Mouse (Mus musculus): ENCODE data around the gene Ube3b. TPM values are rescaled to one million over a fixed set of nuclear protein-coding genes. Genes with fewer than 3 reads are reported as not detected.

Gene Ube3b
- polyA plus RNA-seq, 1 experiment from 2014 or later, result 35.9 TPM

DNA sequence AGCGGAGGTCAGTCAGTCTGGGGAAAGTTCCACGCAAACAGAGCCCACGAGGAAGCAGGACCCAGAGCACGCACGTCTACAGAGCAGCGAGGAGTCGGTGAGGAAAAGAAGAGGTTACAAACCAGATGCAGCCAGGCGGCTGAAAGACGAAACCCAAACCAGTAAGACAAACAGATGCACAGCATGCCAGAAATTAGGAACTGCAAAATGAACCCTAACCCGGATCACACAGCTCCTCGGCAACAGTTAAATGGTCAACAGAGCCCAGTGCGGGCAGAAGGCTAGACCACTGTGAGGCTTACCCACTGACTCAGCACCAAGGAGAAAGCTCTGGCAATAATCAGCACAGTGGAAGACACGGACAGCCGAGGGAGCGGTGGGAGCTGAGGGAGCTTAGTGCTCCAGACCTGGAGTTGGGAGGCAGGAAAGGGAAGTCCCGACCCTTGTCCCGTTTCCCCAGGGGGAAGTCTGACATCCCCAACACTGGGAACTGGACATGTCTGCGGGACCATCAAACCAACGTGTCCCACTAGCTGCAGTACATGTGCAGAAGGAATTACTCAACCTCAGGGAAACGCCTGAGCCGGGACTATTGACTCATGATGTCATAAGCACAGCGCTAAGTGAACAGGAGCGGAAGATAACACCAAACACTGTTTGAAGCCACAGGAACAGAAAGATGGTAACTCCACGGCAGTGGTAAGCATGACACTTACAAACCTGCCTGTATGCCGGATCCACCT lies 8.5 kb upstream of the Ube3b start:
- Histone ChIP-seq H3K9me3 (replicated peaks; ENCODE audit: control insufficient read depth, low read length) (no peaks in the 10 kb centered on the region), H3K36me3 (ENCODE audit: control insufficient read depth, insufficient read depth, low read length) (peaks cover 86% of the 10 kb centered on the region), H3K4me3 (ENCODE audit: low read depth, low read length) (no peak overlapping the region), H3K27me3 (replicated peaks; ENCODE audit: control insufficient read depth, insufficient read depth, low read length) (no peaks in the 10 kb centered on the region), H3K4me2 (ENCODE audit: low read length) (no peak overlapping the region), H3K4me1 (ENCODE audit: control insufficient read depth, insufficient read depth, low read length) (no peaks in the 10 kb centered on the region), H3K27ac (ENCODE audit: low read depth, low read length) (no peak overlapping the region), H3K9ac (ENCODE audit: low read length) (no peak overlapping the region)
- WGBS, result 86% methylated on average over 25 of the region's 25 CpGs
- ATAC-seq, result no peak
- DNase-seq (ENCODE audit: low spot score), result no peak

DNA sequence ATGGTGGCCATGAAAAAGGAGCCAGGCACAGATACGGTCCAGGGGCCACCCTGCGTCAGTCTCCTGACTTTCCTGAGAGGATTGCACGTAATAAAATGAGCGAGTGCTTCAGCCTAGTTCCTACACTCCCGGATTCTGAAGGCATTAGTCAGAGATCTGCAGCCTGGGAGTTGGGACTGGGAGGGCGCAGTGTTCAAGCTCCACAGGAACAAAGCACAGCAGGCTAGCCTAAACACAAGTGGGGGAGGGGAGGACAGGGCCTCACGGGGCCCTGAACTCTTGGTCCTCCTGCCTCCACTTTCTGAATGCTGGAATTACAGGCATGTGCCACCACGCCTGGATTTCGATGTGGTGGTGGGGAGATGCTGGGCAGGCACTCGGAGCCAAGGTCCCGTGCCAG lies 7.8 kb upstream of the Ube3b start:
- Histone ChIP-seq H3K4me1 (ENCODE audit: control insufficient read depth, insufficient read depth, low read length) (no peaks in the 10 kb centered on the region), H3K36me3 (ENCODE audit: control insufficient read depth, insufficient read depth, low read length) (peaks cover 79% of the 10 kb centered on the region), H3K4me3 (ENCODE audit: low read depth, low read length) (no peak overlapping the region), H3K9ac (ENCODE audit: low read length) (no peak overlapping the region), H3K9me3 (replicated peaks; ENCODE audit: control insufficient read depth, low read length) (no peaks in the 10 kb centered on the region), H3K27me3 (replicated peaks; ENCODE audit: control insufficient read depth, insufficient read depth, low read length) (no peaks in the 10 kb centered on the region), H3K27ac (ENCODE audit: low read depth, low read length) (no peak overlapping the region), H3K4me2 (ENCODE audit: low read length) (no peak overlapping the region)
- ATAC-seq (no peak), DNase-seq (ENCODE audit: low spot score) (no peak)
- WGBS, result 34% methylated on average over 11 of the region's 11 CpGs

DNA sequence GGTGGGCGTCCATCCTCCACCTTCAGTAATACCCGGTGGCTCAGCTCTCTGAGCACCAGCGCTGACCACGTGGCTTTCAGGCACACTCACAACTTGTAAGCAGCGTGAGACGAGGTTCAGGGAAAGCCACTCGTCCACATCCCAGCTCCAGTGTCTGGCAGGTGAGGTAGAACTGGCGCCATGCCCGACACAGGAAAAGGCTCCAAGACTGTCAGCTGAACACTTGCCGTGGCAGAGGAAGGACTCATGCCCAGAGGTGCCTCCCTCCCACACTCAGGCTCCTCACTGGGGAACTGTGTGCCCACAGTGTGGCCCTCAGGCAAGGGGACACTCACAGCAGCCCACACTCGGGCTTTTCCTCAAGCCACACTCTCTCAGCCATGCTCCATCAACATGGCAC lies 7.2 kb upstream of the Ube3b start:
- ATAC-seq (no peak), DNase-seq (ENCODE audit: low spot score) (no peak)
- Histone ChIP-seq H3K9me3 (replicated peaks; ENCODE audit: control insufficient read depth, low read length) (no peaks in the 10 kb centered on the region), H3K9ac (ENCODE audit: low read length) (no peak overlapping the region), H3K4me1 (ENCODE audit: control insufficient read depth, insufficient read depth, low read length) (no peaks in the 10 kb centered on the region), H3K4me3 (ENCODE audit: low read depth, low read length) (no peak overlapping the region), H3K36me3 (ENCODE audit: control insufficient read depth, insufficient read depth, low read length) (peaks cover 73% of the 10 kb centered on the region), H3K4me2 (ENCODE audit: low read length) (no peak overlapping the region), H3K27me3 (replicated peaks; ENCODE audit: control insufficient read depth, insufficient read depth, low read length) (no peaks in the 10 kb centered on the region), H3K27ac (ENCODE audit: low read depth, low read length) (no peak overlapping the region)
- 57% methylated on average over 11 of the region's 11 CpGs for WGBS

DNA sequence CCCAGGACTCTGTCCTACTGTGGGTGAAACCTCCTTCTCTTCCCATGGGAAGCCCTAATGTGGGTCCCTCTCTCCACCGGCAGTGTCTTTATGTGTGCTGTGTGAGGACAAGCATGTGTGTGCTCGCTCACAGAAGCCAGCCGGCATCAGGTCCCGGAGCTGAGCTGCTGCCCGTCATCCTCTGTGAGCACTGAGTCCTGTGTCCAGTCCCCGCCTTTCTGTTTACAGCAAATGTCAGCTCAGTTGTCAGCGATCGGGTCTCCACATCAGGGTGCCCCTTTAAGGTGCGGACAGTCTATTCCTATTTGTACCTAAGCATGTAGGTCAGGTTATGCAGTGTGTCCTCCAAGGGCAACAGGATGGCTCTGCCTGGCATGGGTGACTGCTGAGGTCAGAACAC lies 6.8 kb upstream of the Ube3b start:
- no peak for DNase-seq (ENCODE audit: low spot score)
- H3K4me1 ChIP-seq (ENCODE audit: control insufficient read depth, insufficient read depth, low read length), result peaks cover 1% of the 10 kb centered on the region; the same call in 1 of the 2 replicates
- no peaks in the 10 kb centered on the region for H3K27me3 ChIP-seq (replicated peaks; ENCODE audit: control insufficient read depth, insufficient read depth, low read length)
- no peak overlapping the region for H3K9ac ChIP-seq (ENCODE audit: low read length)
- no peaks in the 10 kb centered on the region for H3K9me3 ChIP-seq (replicated peaks; ENCODE audit: control insufficient read depth, low read length)
- no peak for ATAC-seq
- H3K4me2 ChIP-seq (ENCODE audit: low read length), result no peak overlapping the region
- no peak overlapping the region for H3K4me3 ChIP-seq (ENCODE audit: low read depth, low read length)
- H3K36me3 ChIP-seq (ENCODE audit: control insufficient read depth, insufficient read depth, low read length), result peaks cover 69% of the 10 kb centered on the region
- H3K27ac ChIP-seq (ENCODE audit: low read depth, low read length), result no peak overlapping the region
- 89% methylated on average over 9 of the region's 9 CpGs for WGBS

DNA sequence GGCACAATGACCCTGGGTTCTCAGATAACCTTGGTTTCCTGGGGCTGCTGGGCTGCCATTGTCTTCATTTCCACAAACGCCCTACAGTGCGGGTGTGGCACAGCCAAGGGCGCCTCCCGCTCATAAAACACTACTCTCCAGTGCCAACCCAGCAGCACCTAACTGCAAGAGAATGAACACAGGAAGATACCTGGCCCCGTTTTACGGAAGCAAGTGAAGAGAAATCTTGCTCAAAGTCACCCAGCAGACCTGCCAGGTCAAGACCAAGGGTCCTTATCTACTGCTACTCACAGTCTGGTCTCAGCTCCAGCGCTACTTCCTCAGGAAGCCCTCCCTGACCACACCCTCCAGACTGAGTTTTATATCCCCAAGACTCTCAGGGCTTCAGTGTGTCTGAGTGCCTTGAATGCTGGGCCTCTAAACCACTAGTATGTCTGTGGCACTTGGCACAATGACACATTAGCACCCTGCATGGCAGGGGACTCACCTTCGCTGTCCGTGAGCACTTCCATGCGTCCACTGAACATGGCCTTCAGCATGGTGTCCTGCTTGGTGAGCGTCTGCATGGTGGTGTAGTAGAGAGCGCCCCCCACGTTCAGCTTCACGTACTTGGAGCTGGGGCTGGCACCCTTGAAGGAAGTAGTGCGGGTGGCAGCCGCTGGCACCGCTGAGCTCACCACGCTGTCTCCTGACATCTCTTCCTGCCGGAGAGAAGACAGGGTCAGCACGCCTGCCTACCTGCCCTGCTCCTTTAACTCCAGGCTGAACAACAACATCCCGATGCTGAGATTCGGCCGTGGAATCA lies 5.8 kb upstream of the Ube3b start:
- 93% methylated on average over 23 of the region's 23 CpGs for WGBS
- no peaks in the 10 kb centered on the region for H3K27me3 ChIP-seq (replicated peaks; ENCODE audit: control insufficient read depth, insufficient read depth, low read length)
- DNase-seq (ENCODE audit: low spot score) (no peak), ATAC-seq (no peak)
- H3K36me3 ChIP-seq (ENCODE audit: control insufficient read depth, insufficient read depth, low read length), result peaks cover 59% of the 10 kb centered on the region
- no peak overlapping the region for H3K4me2 ChIP-seq (ENCODE audit: low read length)
- H3K27ac ChIP-seq (ENCODE audit: low read depth, low read length), result no peak overlapping the region
- H3K9ac ChIP-seq (ENCODE audit: low read length), result no peak overlapping the region
- H3K9me3 ChIP-seq (replicated peaks; ENCODE audit: control insufficient read depth, low read length), result no peaks in the 10 kb centered on the region
- no peak overlapping the region for H3K4me3 ChIP-seq (ENCODE audit: low read depth, low read length)
- H3K4me1 ChIP-seq (ENCODE audit: control insufficient read depth, insufficient read depth, low read length), result peaks cover 10% of the 10 kb centered on the region

DNA sequence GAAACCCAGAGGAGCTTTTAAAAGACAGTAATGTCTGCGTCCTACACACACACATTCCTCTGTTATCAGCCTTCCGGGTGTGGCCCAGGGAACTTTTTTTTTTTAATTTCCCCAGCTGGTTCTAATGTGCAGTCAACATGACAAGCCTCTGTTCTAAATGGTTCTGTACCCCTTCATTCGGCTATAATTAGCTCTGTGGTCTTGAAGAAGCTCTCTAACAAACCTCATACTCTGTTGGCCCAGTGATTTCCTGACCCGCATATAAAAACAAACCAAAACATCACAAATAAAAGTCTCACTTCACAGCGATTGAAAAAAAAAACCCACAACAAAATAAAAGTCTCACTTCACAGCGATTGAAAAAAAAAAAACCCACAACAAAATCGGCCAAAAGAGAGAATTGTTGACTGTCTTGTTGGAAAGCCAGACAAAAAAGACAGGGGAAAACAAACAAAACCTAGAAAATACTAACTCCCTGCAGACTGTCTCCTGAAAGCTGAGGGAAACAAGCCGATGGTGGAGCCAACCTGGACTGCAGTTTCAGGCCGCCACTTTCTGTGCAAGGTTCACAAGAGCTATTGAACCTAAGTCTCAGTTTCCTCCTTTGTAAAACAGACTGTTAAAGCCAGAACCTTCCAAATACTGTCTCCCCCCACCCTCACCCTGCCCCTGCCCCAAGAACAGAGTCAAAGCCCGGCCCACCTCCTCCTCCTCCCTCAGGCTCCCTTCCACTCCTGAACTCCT lies 2.1 kb upstream of the Ube3b start:
- ATAC-seq (no peak), DNase-seq (ENCODE audit: low spot score) (no peak)
- H3K27me3 ChIP-seq (replicated peaks; ENCODE audit: control insufficient read depth, insufficient read depth, low read length), result no peaks in the 10 kb centered on the region
- no peaks in the 10 kb centered on the region for H3K9me3 ChIP-seq (replicated peaks; ENCODE audit: control insufficient read depth, low read length)
- peak overlapping the region; percentile 96; the same call in 1 of the 2 replicates for H3K4me3 ChIP-seq (ENCODE audit: low read depth, low read length)
- H3K27ac ChIP-seq (ENCODE audit: low read depth, low read length), result no peak overlapping the region
- H3K4me2 ChIP-seq (ENCODE audit: low read length), result peak overlapping the region; percentile 93
- peaks cover 25% of the 10 kb centered on the region for H3K4me1 ChIP-seq (ENCODE audit: control insufficient read depth, insufficient read depth, low read length)
- peaks cover 23% of the 10 kb centered on the region for H3K36me3 ChIP-seq (ENCODE audit: control insufficient read depth, insufficient read depth, low read length)
- peak overlapping the region; percentile 30; the same call in 1 of the 2 replicates for H3K9ac ChIP-seq (ENCODE audit: low read length)
- WGBS, result 81% methylated on average over 10 of the region's 10 CpGs

DNA sequence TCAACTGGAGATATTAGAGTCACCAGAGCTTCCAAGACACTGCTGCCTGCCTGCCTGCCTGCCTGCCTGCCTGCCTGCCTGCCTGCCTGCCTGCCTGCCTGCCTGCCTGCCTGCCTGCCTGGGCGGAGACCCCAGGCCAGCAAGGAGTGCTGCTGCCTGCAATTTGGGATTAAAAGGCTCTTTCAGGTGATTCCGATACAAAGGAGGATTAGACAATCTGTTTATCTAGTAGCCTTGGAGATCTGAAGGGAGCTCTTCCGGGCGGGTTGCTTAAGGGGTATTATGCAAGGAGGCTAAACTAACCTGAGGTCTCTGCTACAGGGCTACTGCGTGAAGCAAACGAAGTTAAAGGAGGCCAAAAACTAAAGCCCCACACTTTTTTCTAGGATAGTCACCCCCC lies 1.5 kb upstream of the Ube3b start:
- Histone ChIP-seq H3K4me3 (ENCODE audit: low read depth, low read length) (peak overlapping the region; percentile 96), H3K9ac (ENCODE audit: low read length) (peak overlapping the region; percentile 95), H3K9me3 (replicated peaks; ENCODE audit: control insufficient read depth, low read length) (no peaks in the 10 kb centered on the region), H3K27me3 (replicated peaks; ENCODE audit: control insufficient read depth, insufficient read depth, low read length) (no peaks in the 10 kb centered on the region), H3K36me3 (ENCODE audit: control insufficient read depth, insufficient read depth, low read length) (peaks cover 18% of the 10 kb centered on the region), H3K4me2 (ENCODE audit: low read length) (peak overlapping the region; percentile 93), H3K4me1 (ENCODE audit: control insufficient read depth, insufficient read depth, low read length) (peaks cover 25% of the 10 kb centered on the region), H3K27ac (ENCODE audit: low read depth, low read length) (no peak overlapping the region)
- DNase-seq (ENCODE audit: low spot score), result no peak
- WGBS, result 28% methylated on average over 6 of the region's 6 CpGs
- no peak for ATAC-seq

DNA sequence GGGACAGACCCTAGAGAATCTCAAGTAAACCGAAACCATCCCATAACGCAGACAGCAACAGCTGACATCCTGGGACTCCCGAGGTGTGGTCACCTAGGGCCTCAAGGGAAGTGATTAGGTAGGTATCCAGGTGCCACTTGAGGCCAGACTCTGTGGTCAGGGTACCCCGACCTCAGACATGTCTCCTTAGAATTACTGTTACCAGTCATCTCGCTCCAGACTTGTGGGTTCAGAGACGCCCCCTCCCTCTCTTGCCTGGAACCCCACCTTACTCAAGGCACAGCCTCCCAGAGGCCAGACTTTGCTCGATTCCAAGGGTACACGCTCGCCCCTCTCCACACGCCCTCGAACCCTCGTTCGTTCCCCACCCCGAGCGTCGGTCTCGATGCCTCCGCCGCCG lies 644 bp upstream of the Ube3b start:
- Histone ChIP-seq H3K27me3 (replicated peaks; ENCODE audit: control insufficient read depth, insufficient read depth, low read length) (no peaks in the 10 kb centered on the region), H3K9ac (ENCODE audit: low read length) (peak overlapping the region; percentile 95), H3K9me3 (replicated peaks; ENCODE audit: control insufficient read depth, low read length) (no peaks in the 10 kb centered on the region), H3K4me2 (ENCODE audit: low read length) (peak overlapping the region; percentile 93), H3K4me3 (ENCODE audit: low read depth, low read length) (peak overlapping the region; percentile 96), H3K4me1 (ENCODE audit: control insufficient read depth, insufficient read depth, low read length) (peaks cover 25% of the 10 kb centered on the region), H3K36me3 (ENCODE audit: control insufficient read depth, insufficient read depth, low read length) (peaks cover 13% of the 10 kb centered on the region; the same call in 1 of the 2 replicates), H3K27ac (ENCODE audit: low read depth, low read length) (peak overlapping the region; percentile 77)
- DNase-seq (ENCODE audit: low spot score), result no peak
- WGBS, result 2% methylated on average over 20 of the region's 20 CpGs
- ATAC-seq, result peak; percentile 47
